Mouse (Mus musculus): ENCODE measurements at regions not wholly inside any gene's neighbourhood (a gene's known extent, or its start where the extent isn't known, plus 50 kb on each side); places are given as distances from the start of the nearest gene placed in this dataset.

GRCm38 (mm10) chr9:48060996-48061395, 100.8 kb upstream of the Nxpe4 start:
- TF ChIP-seq POLR2A (IDR thresholded peaks at IDR 0.05; ENCODE audit: control insufficient read depth in 1 of 2, insufficient read depth in 1 of 2, low read depth in 1 of 2, low read length in 2 of 2, poor library complexity in 1 of 2) (no peak), CTCF (IDR thresholded peaks at IDR 0.05 in 2 of 3, conservative IDR thresholded peaks at IDR 0.05 in 1 of 3; ENCODE audit: control insufficient read depth in 1 of 3, insufficient read depth in 1 of 3, low read depth in 2 of 3, low read length in 3 of 3, poor library complexity in 1 of 3, severe bottlenecking in 1 of 3) (no peak), BHLHE40 (IDR thresholded peaks at IDR 0.05; ENCODE audit: borderline replicate concordance, low read depth, low read length) (no peak), USF2 (IDR thresholded peaks at IDR 0.05; ENCODE audit: borderline replicate concordance in 1 of 2, insufficient read depth in 1 of 2, low read depth in 1 of 2, low read length in 2 of 2) (no peak), KAT2A (conservative IDR thresholded peaks at IDR 0.05; ENCODE audit: low read depth, low read length) (no peak), ZC3H11A (IDR thresholded peaks at IDR 0.05; ENCODE audit: low read depth, low read length) (no peak), CHD1 (IDR thresholded peaks at IDR 0.05; ENCODE audit: low read depth, low read length) (no peak), POLR2AphosphoS5 (IDR thresholded peaks at IDR 0.05; ENCODE audit: borderline replicate concordance, low read depth, low read length) (no peak), EP300 (IDR thresholded peaks at IDR 0.05; ENCODE audit: low read depth in 1 of 2, low read length in 2 of 2) (no peak), MAZ (IDR thresholded peaks at IDR 0.05; ENCODE audit: low read depth, low read length) (no peak), UBTF (IDR thresholded peaks at IDR 0.05; ENCODE audit: borderline replicate concordance, insufficient read depth, low read depth, low read length) (no peak), MAFK (IDR thresholded peaks at IDR 0.05; ENCODE audit: borderline replicate concordance, low read depth, low read length) (no peak), ZNF384 (IDR thresholded peaks at IDR 0.05; ENCODE audit: low read depth, low read length) (no peak)
